Mouse (Mus musculus): ENCODE data around the gene Nlrp4c. TPM values are rescaled to one million over a fixed set of nuclear protein-coding genes. Genes with fewer than 3 reads are reported as not detected.

Nlrp4c gene
- polyA plus RNA-seq, 1 experiment from 2014 or later, result not detected

Other genes starting within 250 kb of the Nlrp4c start
- gene Vmn1r63, start 239.7 kb upstream of the Nlrp4c start, polyA plus RNA-seq (2015; fragmentation: Nextera tagmentation; extraction: Ambion mirVana), result not detected in 2 replicates
- not detected in 2 replicates for gene Vmn1r64, start 160.6 kb upstream of the Nlrp4c start, polyA plus RNA-seq (2015; fragmentation: Nextera tagmentation; extraction: Ambion mirVana)
- gene Vmn1r65, start 34.2 kb upstream of the Nlrp4c start, polyA plus RNA-seq (2015; fragmentation: Nextera tagmentation; extraction: Ambion mirVana), result not detected in 2 replicates
- gene Zfp787, start 110.8 kb downstream of the Nlrp4c start, polyA plus RNA-seq (2015; fragmentation: Nextera tagmentation; extraction: Ambion mirVana), result 27.7 and 31.8 TPM in 2 replicates
- 69.9 and 73.5 TPM in 2 replicates for gene Zfp444, start 127.1 kb downstream of the Nlrp4c start, polyA plus RNA-seq (2015; fragmentation: Nextera tagmentation; extraction: Ambion mirVana)
- not detected in 2 replicates for gene Galp, start 151.9 kb downstream of the Nlrp4c start, polyA plus RNA-seq (2015; fragmentation: Nextera tagmentation; extraction: Ambion mirVana)
- not detected in 2 replicates for gene Zscan5b, start 177.1 kb downstream of the Nlrp4c start, polyA plus RNA-seq (2015; fragmentation: Nextera tagmentation; extraction: Ambion mirVana)
- not detected in 2 replicates for gene Epp13, start 207.5 kb downstream of the Nlrp4c start, polyA plus RNA-seq (2015; fragmentation: Nextera tagmentation; extraction: Ambion mirVana)
- gene Zfp667, start 241.4 kb downstream of the Nlrp4c start, polyA plus RNA-seq (2015; fragmentation: Nextera tagmentation; extraction: Ambion mirVana), result 4.9 and 6.8 TPM in 2 replicates